ENCODE assay signal across 12 mouse cellular contexts in the genomic region with DNA sequence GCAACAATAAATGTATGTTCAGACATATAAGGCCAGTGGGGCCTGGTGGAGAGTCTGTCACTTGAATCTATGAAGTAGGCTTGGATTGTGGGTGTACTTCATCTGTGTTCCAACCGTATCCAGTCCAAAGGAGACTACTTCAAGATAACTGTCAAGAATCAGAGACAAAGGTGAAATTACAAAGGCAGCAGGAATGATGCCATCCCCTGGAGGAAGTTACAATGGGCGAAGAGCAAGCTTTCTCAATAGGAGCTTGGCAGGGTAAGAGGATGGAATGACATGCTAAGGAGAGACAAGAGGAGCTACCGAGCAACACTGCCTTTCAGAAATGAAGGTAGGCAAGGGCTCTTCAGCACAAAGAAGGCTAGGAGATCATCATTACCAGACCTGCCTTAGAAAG.
"Had no signal": no experiment of that assay in that cellular context is flagged by ENCODE, and none has a peak within 500 bp of the region (broad histone marks: within the 10 kb centered on the region; RNA-seq: fewer than 3 reads in every experiment).

No protein-coding gene starts in this region.

- DNase-seq: left cerebral cortex, postnatal 4 days; liver; liver, embryonic 13.5 days; liver, postnatal 0 days; lung, adult 18-20 months; lung, adult 2 months; lung, embryonic 14.5 days; lung, postnatal 10 days; lung, postnatal 14 days; lung, postnatal 36 days; lung, postnatal 4 days; midbrain, embryonic 14.5 days had no signal
